Mouse (Mus musculus) thymus, adult 2 months (tissue): ENCODE results near the gene Dnah5.

Experiments used
- CTCF ChIP-seq: fragments of 200-500 bp; IDR thresholded peaks from 2 replicates; pipeline ENCODE4 v1.5.1; 2012; ENCODE audit warnings: mild to moderate bottlenecking, control low read depth, low read length, moderate library complexity, borderline replicate concordance; ENCODE audit not compliant: control insufficient read depth, poor library complexity, insufficient read depth; ENCODE audit errors: extremely low read depth
- POLR2A ChIP-seq: fragments of 200-500 bp; IDR thresholded peaks from 2 replicates; pipeline ENCODE4 v1.6.1; 2012; ENCODE audit warnings: mild to moderate bottlenecking, low read length, control low read depth, moderate library complexity; ENCODE audit not compliant: control insufficient read depth, poor library complexity, insufficient read depth; ENCODE audit errors: extremely low read depth

GRCm38 (mm10) chr15:28178951-28179350 lies 24.6 kb upstream of the Dnah5 start:
- TF ChIP-seq CTCF (no peak), POLR2A (no peak)
